Mouse (Mus musculus): ENCODE measurements around the gene Slc4a1. TPM values are rescaled to one million over a fixed set of nuclear protein-coding genes. Genes with fewer than 3 reads are reported as not detected.

Slc4a1 gene
- polyA plus RNA-seq, 1 experiment from 2014 or later: 52.1 TPM

DNA sequence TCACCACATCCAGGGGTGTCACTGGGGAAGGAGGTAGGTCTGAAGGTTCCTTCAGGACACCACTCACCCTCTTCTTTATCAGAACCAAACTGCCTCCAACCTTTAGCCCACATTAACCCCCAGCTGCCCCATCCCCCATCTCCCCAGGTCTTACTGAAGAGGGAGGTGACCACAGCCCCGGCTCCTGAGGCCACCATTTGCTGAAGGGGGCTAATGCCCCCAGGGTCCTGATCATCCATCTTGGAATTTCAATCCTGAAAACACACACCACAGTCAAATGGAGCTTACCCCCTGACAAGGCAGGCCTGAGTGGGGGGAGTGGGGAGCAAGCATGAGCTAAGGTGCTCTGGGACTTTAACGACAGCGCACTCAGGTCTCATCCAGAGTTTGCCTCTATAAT lies 40.4 kb upstream of the Slc4a1 start:
- H3K27ac ChIP-seq: peak overlapping the region; percentile 94
- no peaks in the 10 kb centered on the region for H3K9me3 ChIP-seq
- 13% methylated on average over 3 of the region's 3 CpGs for WGBS
- H3K4me1 ChIP-seq: peaks cover 65% of the 10 kb centered on the region
- no peak for DNase-seq (ENCODE audit: extremely low spot score, low spot score)
- peaks cover 12% of the 10 kb centered on the region for H3K27me3 ChIP-seq (ENCODE audit: poor library complexity, severe bottlenecking)
- H3K4me3 ChIP-seq: peak overlapping the region; percentile 88
- H3K36me3 ChIP-seq (replicated peaks): peaks cover 42% of the 10 kb centered on the region

DNA sequence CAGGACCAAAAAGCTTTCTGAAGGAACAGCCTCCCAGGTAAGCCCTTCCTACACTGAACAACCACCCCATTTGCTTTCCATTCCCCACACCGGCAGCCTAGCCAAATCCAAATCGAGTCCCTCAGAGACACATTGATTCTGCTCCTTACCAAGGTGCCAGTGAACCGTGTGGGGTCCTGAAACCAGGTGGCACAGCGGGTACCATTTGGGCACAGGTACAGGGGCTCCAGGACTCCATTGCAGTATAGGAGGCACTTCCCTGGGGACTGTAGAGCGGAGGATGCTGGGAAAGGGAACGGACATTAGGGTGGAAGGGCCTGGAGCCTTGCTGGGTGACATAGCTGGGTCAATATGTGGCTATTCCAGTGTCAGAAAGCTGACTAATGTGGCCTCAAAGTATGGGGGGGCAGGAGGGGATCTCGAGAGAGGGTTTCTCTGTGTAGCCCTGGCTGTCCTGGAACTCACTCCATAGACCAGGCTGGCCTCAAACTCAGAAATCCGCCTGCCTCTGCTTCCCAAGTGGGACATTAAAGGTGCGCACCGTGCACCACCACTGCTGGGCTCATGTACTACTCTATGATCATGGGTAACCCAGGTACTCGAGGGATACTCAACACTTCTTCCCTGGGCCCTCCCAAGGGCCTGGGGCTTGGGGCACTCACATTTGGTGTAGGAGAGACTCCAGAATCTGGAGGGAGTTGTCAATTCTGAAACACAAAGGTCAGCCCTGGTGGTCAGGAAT lies 39.7 kb upstream of the Slc4a1 start:
- Histone ChIP-seq H3K9me3 (no peaks in the 10 kb centered on the region), H3K36me3 (replicated peaks) (peaks cover 46% of the 10 kb centered on the region), H3K27me3 (ENCODE audit: poor library complexity, severe bottlenecking) (peaks cover 19% of the 10 kb centered on the region), H3K27ac (0 out of 2 replicates have a peak overlapping the region, but pooled peaks have one; percentile 94), H3K4me3 (peak overlapping the region; percentile 88), H3K4me1 (peaks cover 61% of the 10 kb centered on the region)
- no peak for DNase-seq (ENCODE audit: extremely low spot score, low spot score)
- WGBS: 88% methylated on average over 11 of the region's 11 CpGs

DNA sequence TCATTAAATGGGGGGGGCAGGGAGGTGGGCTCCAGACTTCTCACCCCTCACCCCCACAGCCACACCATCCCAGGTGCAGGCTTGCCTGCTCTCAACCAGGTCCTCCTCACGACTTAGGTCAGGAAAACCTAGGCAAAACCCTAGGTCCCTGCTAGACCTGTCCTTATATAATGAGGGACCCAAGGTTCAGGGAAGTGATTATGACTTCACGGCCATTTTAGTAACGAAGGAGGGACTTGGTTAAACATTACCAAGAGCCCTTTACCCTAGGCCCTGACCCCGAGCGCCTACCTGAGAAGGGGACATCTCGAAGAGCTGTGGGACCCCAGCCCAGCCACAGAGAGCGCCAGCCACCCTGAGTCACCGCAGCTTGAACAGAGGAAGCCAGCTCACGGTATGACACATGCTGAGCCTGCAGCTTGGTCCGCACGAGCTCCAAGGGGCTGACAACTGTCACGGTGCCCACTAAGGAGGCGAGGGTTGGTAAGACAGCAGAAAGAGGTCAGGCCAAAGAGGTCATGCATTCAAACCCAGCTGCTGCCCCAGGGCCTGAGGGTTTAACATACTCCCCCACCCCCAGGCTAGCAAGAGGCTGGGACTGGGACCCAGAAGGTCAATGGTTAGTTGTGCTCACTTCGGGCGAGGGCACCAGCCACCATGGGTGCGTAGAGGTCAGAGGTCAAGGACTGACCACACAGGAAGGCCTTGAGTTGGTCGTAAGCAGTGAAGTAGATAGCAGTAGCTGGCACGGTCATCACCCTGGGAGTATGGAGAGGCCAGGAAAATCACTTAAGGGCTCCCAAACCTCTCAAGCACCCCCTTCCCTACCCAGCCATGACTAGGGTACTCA lies 38.4 kb upstream of the Slc4a1 start:
- no peaks in the 10 kb centered on the region for H3K9me3 ChIP-seq
- H3K4me3 ChIP-seq: 0 out of 2 replicates have a peak overlapping the region, but pooled peaks have one; percentile 9
- peak overlapping the region; percentile 22; the same call in 1 of the 2 replicates for H3K27ac ChIP-seq
- no peak for DNase-seq (ENCODE audit: extremely low spot score, low spot score)
- H3K36me3 ChIP-seq (replicated peaks): peaks cover 49% of the 10 kb centered on the region
- peaks cover 33% of the 10 kb centered on the region for H3K27me3 ChIP-seq (ENCODE audit: poor library complexity, severe bottlenecking)
- peaks cover 70% of the 10 kb centered on the region for H3K4me1 ChIP-seq
- 85% methylated on average over 18 of the region's 18 CpGs for WGBS

DNA sequence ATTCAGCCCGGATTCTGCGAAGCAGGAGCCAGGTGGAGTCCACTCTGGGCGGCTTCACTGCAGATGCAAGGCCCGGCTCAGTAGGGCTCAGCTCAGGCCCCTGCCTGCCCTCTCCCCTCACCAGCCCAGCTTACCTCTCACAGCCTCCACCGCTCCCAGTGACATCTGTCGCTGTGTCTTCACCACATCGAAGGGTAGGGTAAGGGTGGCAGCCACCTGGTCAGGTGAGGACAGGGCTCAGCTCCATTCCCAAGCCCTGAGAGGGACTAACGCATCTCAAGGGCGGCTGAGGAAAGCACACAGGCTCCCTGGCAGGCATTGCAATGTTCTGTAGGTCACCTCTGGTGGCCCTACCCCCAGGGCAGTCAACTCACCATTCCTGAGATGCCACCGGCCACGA lies 37.7 kb upstream of the Slc4a1 start:
- no peak overlapping the region for H3K4me3 ChIP-seq
- H3K27me3 ChIP-seq (ENCODE audit: poor library complexity, severe bottlenecking): peaks cover 40% of the 10 kb centered on the region
- H3K4me1 ChIP-seq: peaks cover 67% of the 10 kb centered on the region
- no peak overlapping the region for H3K27ac ChIP-seq
- peaks cover 49% of the 10 kb centered on the region for H3K36me3 ChIP-seq (replicated peaks)
- H3K9me3 ChIP-seq: no peaks in the 10 kb centered on the region
- no peak for DNase-seq (ENCODE audit: extremely low spot score, low spot score)
- WGBS: 93% methylated on average over 11 of the region's 11 CpGs

DNA sequence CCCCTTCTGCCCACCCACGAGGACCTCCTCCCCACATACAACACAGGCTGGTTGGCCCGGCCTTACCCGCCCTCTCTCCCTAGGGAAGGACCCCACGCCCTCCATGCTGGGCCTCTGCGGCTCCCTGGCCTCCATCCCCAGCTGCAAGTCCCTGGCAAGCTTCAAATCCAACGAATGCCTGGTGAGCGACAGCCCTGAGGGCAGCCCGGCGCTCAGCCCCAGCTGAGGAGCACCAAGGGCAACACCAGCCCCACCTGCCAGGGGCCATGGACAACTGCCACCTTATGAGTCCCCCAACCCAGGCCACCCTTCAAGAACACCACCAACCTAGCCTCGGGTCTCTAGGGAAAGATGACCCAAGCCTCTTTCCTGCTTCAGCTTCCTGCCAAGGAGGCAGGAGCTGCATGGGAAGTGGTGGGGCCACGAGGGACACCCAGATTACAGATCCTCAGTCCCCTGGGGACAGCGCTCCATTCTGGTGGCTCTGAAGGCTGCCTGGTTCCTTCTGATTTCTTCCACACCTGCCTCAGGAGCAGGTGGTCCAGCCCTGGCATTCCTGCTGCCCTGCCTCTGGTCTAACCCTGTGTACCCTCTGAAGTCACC lies 36.0 kb upstream of the Slc4a1 start:
- peaks cover 53% of the 10 kb centered on the region for H3K4me1 ChIP-seq
- peaks cover 56% of the 10 kb centered on the region for H3K27me3 ChIP-seq (ENCODE audit: poor library complexity, severe bottlenecking)

DNA sequence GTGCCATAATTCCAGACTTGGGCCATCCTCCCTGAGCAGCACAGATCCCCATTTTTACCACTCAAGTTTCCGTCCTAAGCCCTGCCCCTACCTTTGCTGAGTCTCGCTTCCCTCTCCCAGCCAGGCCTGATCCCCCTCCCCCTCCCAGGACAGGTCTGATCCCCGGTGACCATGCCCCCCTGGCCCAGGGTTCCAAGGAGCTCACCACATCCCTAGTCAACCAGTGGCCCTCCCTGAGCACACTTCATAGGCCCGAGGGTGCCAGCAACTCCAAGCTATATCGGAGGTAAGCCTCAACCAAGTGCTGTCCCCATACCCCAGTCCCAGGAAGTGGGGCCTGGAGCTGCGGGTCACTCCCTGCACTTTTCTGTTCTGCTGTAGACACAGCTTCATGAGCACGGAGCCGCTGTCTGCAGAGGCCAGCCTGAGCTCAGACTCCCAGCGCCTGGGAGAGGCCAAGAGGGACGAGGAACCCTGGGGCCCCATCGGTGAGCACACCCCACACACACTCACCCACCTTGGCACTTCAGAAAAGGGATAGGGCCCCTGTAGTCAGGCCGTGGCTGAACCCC lies 34.6 kb upstream of the Slc4a1 start:
- Histone ChIP-seq H3K27ac (no peak overlapping the region), H3K36me3 (replicated peaks) (peaks cover 48% of the 10 kb centered on the region), H3K4me1 (peaks cover 53% of the 10 kb centered on the region), H3K27me3 (ENCODE audit: poor library complexity, severe bottlenecking) (peaks cover 70% of the 10 kb centered on the region), H3K4me3 (no peak overlapping the region; the same call in 1 of the 2 replicates), H3K9me3 (no peaks in the 10 kb centered on the region)
- 25% methylated on average over 12 of the region's 12 CpGs for WGBS
- DNase-seq (ENCODE audit: extremely low spot score, low spot score): no peak

More for the DNA sequence above, 36.0 kb upstream of the Slc4a1 start:
- Histone ChIP-seq H3K4me3 (no peak overlapping the region), H3K36me3 (replicated peaks) (peaks cover 49% of the 10 kb centered on the region), H3K9me3 (no peaks in the 10 kb centered on the region), H3K27ac (no peak overlapping the region)
- DNase-seq (ENCODE audit: extremely low spot score, low spot score): no peak
- 69% methylated on average over 12 of the region's 12 CpGs for WGBS

DNA sequence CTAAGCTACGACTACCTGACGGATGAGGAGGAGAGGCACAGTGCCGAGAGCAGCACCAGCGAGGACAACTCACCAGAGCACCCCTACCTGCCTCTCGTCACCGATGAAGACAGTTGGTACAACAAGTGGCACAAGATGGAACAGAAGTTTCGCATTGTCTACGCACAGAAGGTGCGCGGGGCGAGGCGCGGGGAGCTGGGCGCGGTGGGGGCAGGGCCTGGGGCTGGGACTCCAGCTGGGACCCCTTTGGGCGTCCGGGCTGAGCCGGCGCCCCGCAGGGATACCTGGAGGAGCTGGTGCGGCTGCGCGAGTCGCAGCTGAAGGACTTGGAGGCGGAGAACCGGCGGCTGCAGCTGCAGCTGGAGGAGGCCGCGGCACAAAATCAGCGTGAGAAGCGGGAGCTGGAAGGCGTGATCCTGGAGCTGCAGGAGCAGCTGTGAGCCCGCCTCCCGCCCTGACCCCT lies 33.6 kb upstream of the Slc4a1 start:
- Histone ChIP-seq H3K27me3 (ENCODE audit: poor library complexity, severe bottlenecking) (peaks cover 80% of the 10 kb centered on the region), H3K4me1 (peaks cover 53% of the 10 kb centered on the region), H3K4me3 (peak overlapping the region; percentile 39), H3K27ac (no peak overlapping the region), H3K36me3 (replicated peaks) (peaks cover 39% of the 10 kb centered on the region), H3K9me3 (no peaks in the 10 kb centered on the region)
- under 1% methylated on average over 34 of the region's 34 CpGs for WGBS
- no peak for DNase-seq (ENCODE audit: extremely low spot score, low spot score)

DNA sequence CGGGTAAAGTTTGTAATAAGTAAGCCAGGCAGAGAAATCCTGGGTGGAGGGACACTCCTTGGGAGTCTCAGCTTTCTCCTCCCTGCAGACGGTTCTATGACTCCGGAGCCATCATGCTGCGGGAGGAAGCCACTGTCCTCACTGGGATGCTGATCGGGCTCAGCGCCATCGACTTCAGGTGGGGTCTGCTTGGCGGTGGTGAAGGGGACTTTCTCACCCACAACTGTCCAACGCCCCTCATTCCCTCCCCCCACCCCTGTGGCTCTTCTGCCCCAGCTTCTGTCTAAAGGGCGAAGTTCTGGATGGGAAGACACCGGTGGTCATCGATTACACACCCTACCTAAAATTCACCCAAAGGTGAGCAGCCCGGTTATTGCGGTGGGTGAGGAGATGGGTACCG lies 33.1 kb upstream of the Slc4a1 start:
- H3K27ac ChIP-seq: no peak overlapping the region
- no peaks in the 10 kb centered on the region for H3K9me3 ChIP-seq
- 16% methylated on average over 15 of the region's 15 CpGs for WGBS
- peaks cover 85% of the 10 kb centered on the region for H3K27me3 ChIP-seq (ENCODE audit: poor library complexity, severe bottlenecking)
- no peak for DNase-seq (ENCODE audit: extremely low spot score, low spot score)
- H3K4me3 ChIP-seq: peak overlapping the region; percentile 39
- H3K36me3 ChIP-seq (replicated peaks): peaks cover 34% of the 10 kb centered on the region
- peaks cover 54% of the 10 kb centered on the region for H3K4me1 ChIP-seq

DNA sequence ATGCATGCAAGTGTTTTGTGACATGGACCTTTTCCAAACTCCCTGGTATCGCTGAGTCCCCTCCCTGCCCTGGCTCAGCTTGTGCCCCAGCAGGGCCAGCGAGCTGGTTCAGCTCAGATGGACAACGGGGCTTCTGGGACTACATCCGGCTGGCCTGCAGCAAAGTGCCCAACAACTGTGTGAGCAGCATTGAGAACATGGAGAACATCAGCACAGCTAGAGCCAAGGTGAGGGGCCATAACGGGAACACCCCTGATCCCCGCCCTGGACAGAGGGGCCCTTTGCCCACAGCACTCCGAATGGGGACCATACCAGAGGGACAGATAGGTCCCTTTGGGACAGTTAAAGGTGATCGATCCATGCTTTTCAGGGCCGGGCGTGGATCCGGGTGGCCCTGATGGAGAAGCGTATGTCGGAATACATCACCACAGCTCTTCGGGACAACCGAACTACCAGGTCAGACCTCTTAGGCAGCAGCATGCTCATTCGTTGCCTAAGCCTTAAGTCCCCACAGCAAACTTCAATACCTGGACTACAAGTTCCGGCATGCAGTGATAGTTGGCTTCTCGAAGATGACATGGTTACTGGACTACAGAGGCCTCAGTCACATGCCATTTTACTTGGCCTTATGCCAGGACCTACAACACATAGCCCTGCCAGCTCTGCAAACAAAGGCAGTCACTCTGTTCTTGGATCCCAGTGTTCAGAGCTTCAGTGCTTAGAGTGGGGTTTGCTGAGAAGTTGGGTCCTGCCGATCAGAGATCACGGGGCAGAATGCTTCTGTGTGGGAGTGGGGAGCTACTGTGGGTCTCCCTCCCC lies 32.2 kb upstream of the Slc4a1 start:
- H3K4me1 ChIP-seq: peaks cover 63% of the 10 kb centered on the region
- peaks cover 90% of the 10 kb centered on the region for H3K27me3 ChIP-seq (ENCODE audit: poor library complexity, severe bottlenecking)
- no peak for DNase-seq (ENCODE audit: extremely low spot score, low spot score)
- H3K36me3 ChIP-seq (replicated peaks): peaks cover 25% of the 10 kb centered on the region
- WGBS: 85% methylated on average over 20 of the region's 20 CpGs
- no peak overlapping the region for H3K27ac ChIP-seq
- no peak overlapping the region for H3K4me3 ChIP-seq
- H3K9me3 ChIP-seq: no peaks in the 10 kb centered on the region

DNA sequence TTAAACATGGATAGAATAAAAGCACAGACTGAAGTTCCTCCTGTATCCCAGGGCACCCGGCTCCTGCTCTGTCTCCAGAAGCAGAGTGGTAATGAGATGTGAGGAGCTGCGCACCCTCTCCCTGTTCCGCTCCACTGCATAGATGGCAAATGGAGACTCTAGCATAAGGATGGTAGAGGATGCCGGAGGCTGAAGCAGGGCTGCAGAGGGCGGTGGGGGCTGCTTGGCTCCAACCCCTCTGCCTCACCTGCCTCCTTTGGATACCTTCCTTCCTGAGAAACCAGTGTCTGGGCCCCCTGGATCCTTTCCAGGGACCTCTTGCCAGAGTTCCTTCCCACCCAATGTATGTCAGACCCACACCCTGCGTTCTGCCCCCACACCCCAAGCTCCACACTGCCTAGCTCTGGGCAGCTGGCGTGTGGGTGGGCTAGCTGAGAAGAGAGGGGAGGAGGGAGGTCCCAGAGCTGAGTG lies 30.7 kb upstream of the Slc4a1 start:
- no peak overlapping the region for H3K4me3 ChIP-seq
- peaks cover 67% of the 10 kb centered on the region for H3K4me1 ChIP-seq
- H3K27ac ChIP-seq: no peak overlapping the region
- H3K36me3 ChIP-seq (replicated peaks): peaks cover 10% of the 10 kb centered on the region
- H3K9me3 ChIP-seq: no peaks in the 10 kb centered on the region
- H3K27me3 ChIP-seq (ENCODE audit: poor library complexity, severe bottlenecking): peaks cover 80% of the 10 kb centered on the region
- DNase-seq (ENCODE audit: extremely low spot score, low spot score): no peak
- 86% methylated on average over 7 of the region's 7 CpGs for WGBS

DNA sequence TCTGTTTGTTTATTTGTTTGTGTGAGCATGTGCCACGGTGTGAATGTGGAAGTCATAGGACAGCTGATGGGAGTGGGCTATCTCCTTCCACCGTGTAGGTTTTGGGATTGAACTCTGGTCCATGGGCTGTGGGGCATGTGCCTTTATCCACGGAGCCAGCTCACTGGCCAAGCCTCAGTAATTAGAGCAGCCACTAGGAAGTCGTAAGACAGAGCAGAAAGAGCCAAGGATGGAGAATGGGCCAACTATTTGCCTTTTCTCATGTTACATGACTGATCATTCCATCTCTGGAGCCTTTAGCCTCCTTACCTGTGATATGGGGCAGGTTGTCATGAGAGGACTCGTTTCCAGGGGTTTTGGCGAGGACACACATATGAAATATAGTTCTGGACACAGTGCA lies 30.3 kb upstream of the Slc4a1 start:
- Histone ChIP-seq H3K4me1 (peaks cover 65% of the 10 kb centered on the region), H3K27ac (no peak overlapping the region), H3K27me3 (ENCODE audit: poor library complexity, severe bottlenecking) (peaks cover 76% of the 10 kb centered on the region), H3K36me3 (replicated peaks) (peaks cover 7% of the 10 kb centered on the region; the same call in 1 of the 2 replicates), H3K4me3 (no peak overlapping the region), H3K9me3 (no peaks in the 10 kb centered on the region)
- no peak for DNase-seq (ENCODE audit: extremely low spot score, low spot score)
- WGBS: 65% methylated on average over 6 of the region's 6 CpGs

Measured in forebrain, embryonic 10.5 days (tissue).